Mouse (Mus musculus) ES-Bruce4 (cell line): ENCODE data around the gene Ephb6.

Experiments
- CTCF ChIP-seq: IDR thresholded peaks from one replicate; pipeline ENCODE4 v1.8.1; 2011; ENCODE audit warnings: low read depth, low read length
- EP300 ChIP-seq: IDR thresholded peaks from 2 replicates; pipeline ENCODE4 v1.6.1; 2011; ENCODE audit warnings: low read depth, low read length; ENCODE audit not compliant: insufficient read depth
- POLR2A ChIP-seq: IDR thresholded peaks from one replicate; pipeline ENCODE4 v1.8.1; 2011; ENCODE audit warnings: low read length; ENCODE audit not compliant: insufficient read depth

DNA sequence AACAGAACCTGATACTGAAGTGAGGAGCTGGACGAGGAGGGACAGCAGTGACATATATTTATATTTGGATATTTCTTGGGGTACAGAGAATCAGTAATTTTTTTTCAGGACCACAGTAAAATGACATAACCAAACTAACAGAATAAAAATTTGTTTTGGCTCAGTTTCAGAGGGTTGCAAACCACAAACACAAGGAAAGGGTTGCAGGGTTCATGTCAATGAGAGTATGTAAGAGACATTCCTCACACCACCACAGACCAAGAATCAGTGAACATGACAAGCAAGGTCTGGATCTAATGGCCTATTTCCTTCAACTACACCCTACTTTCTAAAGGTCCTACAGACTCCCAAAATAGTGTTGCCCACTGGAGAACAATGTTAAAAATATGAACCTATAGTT is 23.1 kb upstream of the Ephb6 start:
- TF ChIP-seq CTCF (no peak), POLR2A (no peak), EP300 (no peak)
